Mouse (Mus musculus) kidney, adult 11 months (tissue): ENCODE data around the gene Cpa4.

Source experiments
- DNase-seq: peaks from one replicate; pipeline ENCODE4 v3.0.0; 2022

The Cpa4 gene

DNA sequence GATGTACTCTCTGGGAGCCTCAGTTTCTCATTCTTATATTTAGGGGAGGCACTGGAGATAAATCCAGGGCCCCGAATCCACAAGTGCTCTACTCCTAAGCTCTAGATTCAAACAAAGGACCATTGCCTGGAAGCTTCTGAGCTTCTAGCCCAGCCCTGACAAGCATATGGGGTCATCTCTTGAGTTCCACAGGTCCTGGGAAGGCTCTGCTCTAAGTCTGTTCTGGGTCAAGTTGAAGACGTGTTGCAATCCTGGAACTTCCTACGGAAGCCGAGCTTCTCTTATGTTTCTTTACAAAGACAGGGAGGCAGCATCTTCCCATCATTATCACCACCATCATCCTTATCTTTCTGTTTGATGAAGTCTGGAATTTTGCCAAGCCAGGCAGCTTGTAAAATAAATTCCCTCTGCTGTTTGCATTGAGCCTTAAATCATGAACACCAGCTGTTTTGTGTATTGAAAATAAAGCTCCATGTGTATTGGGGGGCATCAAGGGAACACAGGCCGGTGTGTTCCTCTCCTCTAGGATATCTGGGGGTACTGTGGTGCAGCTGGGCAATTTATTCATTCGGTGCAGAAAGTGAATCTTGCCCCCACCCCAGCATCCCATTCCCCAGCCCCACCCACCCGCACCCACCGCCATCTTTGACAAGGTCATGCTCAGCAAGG is 28.2 kb downstream of the Cpa4 start:
- DNase-seq: no peak

DNA sequence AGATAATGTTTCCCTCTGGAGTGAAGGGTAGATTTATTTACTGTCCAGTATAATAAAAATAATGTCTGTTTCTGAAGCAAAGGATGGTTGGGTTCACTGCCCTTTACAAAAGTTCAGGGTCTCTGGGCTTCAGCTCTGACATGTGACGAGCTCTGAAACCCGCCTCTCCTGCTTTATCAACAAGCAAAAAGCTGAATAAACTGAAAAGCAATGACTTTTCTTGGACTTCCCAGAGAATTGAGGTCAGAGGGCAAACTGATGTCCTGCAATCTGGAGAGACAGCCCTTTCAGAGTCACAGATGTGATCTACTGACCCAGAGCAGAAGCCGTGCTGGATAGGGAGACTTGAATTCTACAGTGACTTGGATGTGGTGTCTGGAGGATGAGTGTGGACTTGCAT is 31.9 kb downstream of the Cpa4 start:
- DNase-seq: peak; percentile 6

DNA sequence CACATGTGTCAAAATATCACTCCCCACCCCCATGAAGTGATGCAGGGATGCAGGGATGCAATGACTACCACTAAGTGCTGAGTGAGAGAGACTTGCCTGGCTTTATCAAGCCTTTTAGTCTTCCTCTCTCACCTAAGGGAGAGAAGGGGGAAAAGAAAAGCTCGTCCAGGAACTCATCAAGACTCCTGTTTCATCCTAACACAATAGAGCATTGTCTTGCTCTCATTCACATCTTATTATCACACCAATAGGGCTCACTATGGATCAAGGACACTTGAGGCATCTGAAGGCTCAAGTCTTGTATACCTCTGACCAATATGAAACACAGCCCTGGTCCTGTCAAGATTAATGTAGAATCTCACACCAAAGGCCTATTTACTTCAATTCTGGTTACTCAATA is 32.8 kb downstream of the Cpa4 start:
- no peak for DNase-seq

DNA sequence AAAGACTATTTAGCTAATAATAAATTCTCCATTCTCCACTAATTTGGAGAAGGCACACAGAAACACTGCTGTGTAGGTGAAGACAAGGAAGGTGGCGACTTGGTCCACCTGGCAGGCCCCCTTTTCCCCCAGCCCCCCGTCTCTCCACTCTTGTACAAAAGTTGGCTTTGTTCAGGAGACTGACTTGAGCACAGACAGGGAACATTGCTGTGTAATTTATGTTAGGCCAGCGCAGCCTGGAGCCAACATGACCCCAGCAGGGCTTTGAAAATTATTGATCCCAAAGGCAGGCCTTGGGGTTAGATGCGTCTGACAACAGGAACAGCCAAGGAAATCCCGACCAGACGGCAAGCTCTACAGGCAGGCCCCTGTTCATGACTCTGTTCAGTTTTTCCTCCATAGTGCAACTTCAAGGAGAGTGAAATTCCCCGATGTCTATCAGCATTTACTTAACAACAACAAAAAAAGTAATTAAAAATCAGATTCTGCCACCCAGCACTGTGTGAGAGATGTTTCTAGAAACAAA is 36.2 kb downstream of the Cpa4 start:
- DNase-seq: no peak

DNA sequence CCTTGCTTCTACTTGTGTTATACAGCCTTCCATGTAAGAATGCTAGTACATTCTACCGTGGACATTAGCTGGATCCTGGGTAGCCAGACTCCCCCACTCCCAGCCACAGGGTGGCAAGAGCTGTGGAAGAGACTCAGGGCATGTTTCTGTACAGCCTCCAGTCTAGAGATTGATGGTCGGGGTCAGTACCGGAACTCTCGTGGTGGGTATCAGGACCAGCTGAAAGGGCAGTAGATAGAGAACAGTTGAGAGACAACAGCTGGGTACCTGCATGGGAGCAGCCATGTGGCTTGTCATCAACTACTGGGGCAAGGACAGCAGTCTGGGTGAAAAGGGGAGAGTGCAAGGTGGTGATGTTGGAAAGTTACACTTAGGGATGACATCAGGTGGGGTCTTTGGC is 36.9 kb downstream of the Cpa4 start:
- DNase-seq: no peak

DNA sequence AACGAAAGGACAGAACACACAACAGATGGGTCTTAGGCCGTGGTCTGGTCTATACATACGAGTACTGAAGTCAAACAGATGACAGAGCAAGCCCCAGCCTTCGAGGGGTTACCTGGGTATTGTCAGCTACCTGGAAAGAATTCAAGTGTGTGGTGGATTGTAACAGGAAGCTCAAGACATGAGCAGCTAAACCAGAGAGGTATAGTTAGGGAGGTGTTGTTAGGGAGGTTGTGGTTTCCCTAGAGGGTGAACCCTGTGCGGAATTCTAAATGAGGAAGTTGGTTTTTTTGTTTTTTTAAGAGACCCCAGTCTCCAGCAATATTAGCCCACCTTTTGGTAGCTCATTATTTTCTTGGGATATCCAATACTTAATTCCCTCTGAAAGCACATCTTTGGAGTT is 37.5 kb downstream of the Cpa4 start:
- DNase-seq: no peak

DNA sequence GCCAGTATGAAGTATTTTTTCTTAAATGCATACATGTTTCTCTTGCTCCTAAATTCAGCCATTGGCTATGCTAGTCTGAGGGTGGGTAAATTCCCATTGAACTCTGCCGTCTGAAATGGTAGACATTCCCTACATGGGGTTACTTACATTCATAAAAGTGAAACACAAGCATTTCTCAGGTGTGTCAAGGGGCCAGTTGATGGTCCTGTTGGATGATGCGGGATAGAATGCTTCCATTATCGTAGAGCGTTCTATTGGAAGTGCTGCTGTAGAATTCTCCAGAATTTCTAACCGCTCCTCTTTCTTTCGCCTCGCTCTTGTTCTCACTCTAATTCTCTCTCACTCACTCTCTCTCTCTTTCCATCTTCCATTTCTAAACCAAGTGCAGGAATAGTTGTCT is 42.5 kb downstream of the Cpa4 start, which contains the start of gene Cpa5:
TSS of gene Cpa5 (plus strand) at position 301 of the 400 bp plus-strand sequence.
- DNase-seq: no peak

DNA sequence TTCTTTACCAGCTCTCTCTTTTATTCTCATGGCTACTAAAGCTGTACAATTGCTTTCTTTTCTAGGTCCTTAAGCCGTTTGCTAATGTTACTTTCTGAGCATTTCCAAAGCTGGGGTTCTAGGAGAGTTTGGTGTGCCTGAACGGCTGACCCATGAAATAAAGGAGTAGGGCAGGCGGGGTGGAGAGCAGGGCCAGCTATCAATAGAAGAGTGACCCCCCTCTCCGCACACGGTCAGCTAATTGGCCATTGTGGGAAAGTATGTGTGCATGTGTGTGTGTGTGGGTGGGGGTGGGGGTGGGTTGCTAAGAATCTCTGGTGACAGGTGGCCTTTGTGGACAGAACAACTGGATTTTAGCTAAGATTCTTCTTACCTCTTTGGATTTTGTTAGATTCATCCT is 43.0 kb downstream of the Cpa4 start:
- no peak for DNase-seq

DNA sequence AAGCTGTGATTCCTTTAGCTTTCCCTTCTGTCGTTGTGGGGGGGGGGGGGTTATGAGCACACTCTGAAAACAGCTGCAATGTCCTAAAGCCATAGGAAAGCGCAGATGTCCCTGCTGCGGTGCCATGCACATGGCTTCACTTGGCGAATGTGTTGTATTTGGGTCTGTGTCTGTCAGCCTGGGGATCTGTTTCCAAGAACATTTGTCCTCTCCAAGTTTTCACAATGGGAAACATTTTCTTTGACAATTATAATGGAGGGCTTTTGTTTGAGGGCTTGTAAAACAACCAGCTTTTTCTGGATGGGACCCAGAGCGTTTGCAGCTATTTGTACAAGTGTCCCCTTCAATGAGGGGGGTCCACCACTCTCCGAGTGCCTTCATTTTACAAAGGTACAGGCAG is 46.1 kb downstream of the Cpa4 start:
- DNase-seq: no peak

DNA sequence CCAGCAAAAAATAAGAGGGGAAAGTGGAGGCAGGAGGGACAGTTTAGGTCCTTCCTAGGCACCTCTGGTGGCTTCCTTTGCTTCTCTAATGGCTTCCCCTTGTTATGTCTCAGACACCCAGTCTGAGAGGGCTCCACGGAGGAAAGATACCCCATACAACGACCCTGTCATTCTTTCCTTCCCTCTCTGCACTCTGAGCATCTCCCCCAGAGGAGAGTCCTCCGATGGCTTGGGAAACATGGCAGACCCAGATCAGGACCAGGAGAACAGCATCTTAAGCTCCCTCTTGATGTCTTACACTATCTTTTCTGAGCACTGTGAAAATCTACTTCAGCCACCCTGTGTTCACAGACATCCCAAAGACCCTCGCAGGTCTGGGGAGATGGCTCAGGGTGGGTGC is 47.6 kb downstream of the Cpa4 start:
- DNase-seq: no peak

DNA sequence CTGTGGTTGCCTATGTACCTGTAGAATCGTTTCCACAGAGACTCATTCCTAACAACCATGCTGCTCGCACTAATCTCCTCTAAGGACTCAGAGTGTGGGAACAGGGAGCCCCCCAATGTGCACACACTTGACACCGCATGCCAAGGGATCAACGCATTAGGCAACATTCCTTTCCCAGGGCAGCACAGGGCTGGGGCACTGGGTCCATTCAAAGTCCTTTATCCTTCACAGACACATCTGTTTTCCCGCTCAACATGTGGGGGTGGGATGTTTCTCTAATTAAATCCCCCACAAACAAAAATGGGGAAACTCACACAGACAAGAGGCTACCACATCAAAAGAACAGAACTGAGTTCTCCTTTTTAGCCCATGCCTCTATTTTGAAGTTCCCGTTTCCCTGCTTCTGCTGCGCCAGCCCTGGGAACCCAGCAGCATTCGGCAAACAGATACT is 48.3 kb downstream of the Cpa4 start:
- no peak for DNase-seq

DNA sequence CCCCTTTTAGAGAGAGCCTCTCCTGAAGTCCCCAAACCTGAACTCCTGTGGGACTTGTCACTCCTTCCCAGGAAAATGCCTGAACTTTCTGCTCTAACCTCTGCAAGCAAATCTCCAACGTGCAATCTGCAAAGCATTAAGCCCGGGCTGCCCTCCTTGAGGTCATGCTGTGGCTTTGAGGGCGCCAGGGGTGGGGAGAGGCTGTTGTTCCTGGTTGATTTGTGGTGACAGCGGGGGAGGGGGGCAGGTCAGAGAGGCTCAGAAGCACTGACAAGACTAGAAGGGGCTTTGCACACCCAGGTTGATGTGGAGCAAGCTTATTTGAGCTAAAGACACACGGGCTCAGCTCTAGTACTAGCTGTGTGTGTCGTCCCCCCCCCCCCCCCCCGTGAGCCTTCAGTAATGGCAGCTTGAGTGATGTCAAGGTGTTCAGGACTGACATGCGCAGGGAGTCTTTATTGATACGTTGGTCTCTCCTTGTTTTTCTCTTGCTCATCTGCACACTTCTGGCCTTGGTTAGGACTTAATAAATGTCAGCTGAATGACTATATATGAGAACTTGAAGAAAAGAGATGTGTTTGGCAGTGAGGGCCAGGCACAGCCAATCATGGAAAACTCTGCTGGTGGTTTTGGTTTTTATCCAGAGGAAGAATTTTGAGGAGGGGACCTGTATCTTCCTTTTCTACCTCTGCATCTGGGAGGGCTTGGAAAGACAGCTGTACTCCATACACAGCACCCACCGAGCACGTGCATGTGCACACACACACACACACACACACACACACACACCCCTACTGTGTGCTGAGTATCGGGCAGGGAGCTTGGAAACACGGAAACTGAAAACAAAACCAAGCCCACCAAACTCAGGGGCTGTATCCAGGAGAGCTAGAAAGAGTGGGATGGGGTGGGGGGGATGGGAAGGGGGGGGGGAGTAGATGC is 49.1 kb downstream of the Cpa4 start:
- DNase-seq: no peak

DNA sequence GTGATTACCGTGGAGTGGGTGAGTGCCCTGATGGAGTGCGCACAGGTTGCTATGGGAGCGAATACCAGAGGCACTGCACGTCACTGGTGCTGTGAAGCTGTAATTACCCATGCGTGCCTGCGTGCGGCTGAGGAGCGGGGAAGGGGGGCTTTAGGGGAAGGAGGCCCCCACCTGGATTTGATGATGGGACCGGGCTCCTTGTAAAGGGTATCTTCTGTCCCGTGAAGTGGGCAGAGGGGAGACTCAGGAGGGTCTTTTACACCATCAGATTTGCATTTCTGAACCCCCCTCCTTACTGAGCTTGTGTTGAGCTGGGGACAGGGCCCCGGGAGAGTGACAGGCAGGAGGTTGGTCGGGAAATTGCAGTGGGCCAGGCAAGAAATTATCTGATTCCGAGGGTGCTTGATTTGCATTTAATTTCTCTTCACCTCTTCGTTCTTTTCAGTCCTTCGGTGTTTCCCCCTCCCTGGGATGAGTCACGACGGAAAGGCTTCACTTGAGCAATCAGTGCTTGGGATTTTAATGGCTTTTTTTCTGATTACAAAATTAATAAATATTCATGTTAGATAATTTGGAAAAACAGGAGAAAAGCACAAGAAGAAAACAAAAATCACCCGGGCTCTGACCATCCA is 49.9 kb downstream of the Cpa4 start:
- DNase-seq: no peak

DNA sequence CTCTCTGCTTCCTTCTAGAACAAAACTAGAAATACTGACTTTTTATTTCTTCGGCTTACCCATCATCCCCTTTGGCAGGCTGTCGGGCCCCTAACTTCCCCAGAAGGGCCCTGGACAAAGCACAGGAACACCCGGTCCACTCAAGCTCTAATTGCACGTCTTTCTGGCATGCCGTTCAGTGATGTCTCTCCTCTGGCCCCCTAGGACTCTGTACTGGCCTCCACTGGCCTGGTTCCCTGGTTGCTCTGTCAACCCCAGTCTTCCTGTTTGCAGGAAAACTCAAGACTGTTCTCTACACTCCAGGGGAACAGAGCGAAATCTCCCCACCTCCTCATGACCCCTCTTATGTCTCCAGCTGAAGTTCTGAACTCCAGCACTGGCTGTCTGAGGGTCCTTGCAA is 50.6 kb downstream of the Cpa4 start:
- no peak for DNase-seq

DNA sequence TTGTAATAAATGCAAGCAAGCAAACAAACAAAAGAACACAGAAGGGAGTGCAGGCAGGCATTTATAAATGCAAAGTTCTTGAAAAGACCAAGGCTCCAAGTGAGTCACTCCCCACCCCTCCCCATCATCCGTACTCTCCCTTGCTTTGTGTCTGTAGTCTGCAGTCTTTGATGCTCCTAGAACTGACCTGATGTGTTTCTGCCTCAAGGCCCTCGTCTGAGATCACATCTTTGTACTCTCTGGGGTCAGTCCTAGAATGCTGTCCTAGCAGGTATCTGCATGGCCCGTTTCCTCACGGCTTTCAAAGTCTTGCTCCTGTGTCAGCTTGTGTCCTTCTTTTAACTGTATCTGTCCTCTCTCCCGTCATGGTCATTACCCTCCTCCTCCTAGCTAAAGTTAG is 51.4 kb downstream of the Cpa4 start:
- DNase-seq: no peak

DNA sequence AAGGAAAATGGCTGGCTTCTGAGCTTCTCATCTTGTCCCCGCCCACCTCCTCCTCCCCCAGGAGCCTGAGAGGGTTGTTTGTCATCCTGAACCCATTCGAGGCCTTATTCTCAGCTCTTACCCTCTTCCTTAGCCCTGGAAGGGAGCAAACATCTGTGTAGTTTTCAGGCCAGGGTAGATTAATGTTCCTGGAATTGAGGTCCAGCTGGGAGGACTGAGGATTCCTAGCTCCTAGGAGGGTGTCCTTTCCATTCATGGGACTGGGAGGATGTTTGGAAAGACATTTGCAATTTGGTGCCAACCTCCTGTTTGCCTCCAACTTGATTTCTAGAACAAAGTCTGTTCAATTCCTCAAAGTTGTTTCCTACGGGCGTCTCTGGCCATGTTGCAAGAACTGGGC is 52.4 kb downstream of the Cpa4 start:
- DNase-seq: no peak

DNA sequence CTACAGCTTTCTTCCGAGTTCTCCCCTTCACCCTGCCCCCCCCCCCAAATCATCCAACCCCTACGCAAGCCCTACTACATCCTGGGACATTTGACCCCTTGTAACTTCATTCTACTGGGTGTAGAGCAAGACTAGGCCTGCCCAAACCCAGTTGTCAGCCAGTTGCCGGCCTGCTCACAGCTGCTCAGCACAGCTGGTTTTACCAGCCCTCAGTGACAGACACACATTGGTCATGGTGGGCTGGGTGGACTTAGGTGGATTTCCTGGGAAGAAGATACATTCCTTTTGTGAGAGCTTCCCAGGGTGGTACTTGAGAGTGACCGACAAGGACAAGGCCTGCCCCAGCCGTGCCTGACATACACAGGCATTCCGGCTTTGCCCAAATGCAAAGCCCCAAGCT is 52.8 kb downstream of the Cpa4 start:
- DNase-seq: no peak

DNA sequence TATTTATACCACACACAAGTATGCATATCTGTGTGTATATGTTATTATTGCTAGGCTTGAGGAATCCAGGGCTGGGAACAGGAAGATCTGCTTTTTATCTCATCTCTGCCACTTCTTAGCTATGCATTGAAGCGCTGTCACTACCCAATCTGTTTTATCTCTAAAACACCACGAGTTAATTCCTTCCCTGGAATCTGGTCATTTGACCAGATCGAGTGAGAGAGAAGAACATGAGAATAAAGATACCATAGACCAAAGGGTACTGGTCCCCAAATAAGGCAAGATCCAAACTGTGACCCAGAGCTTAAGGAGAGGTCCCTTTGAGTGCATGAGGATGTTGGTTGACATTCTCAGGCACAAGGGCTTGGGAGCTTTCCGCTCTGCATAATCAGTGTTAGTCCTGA is 53.8 kb downstream of the Cpa4 start:
- no peak for DNase-seq

DNA sequence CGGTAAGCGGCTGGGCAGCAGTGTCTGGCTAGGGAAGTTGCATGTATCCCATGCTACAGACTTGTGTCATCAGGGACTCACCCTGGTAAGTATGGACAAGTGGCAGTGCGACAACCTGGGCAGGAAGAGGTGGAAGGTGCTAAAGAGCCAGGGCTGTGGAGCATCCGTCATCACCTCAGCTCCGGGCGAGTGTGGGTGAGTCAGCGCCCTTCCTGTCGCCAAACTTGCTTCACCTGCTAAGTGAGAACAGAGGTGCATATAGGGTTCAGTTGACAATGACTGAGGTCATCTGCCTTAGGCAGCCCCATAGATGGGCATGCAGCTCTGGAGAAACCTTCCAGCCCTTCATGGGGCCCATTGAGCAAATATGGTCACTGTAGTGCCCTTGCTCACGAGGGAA is 56.6 kb downstream of the Cpa4 start:
- no peak for DNase-seq

DNA sequence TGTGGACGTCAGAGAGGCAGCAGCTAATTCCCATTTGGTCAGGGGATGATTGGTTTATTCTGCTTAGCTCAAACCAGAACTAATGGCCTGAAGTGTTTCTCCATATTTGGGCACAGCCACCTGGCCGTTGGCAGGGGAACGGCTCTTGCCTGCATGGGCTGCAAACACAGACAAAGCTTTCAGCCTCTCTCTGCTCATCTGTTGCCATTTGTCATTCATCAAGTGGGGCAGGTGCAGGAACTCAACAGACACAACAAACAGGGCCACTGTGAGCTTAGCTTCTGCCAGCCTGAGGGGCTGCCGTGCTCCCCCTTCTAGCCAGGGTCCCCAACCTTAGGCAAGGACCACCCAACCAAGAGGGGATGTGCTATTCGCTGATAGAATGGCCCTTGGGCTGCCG is 60.0 kb downstream of the Cpa4 start:
- no peak for DNase-seq

DNA sequence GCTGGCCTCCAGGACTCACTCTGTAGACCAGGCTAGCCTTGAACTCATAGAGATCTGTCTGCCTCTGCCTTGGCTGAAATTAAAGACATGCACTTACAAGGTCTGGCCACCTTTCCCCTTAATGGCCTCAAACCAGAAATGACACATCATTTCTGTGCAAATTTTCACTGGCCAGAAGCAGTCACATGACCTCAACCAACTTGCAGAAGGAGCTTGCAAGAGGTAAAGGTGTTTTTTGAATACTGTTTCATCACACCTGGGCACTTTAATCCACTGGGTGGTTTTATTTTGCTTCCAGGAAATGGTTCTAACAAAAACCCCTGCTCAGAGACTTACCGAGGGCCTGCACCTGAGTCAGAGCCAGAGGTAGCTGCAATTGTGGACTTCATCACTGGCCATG is 61.8 kb downstream of the Cpa4 start:
- DNase-seq: no peak

DNA sequence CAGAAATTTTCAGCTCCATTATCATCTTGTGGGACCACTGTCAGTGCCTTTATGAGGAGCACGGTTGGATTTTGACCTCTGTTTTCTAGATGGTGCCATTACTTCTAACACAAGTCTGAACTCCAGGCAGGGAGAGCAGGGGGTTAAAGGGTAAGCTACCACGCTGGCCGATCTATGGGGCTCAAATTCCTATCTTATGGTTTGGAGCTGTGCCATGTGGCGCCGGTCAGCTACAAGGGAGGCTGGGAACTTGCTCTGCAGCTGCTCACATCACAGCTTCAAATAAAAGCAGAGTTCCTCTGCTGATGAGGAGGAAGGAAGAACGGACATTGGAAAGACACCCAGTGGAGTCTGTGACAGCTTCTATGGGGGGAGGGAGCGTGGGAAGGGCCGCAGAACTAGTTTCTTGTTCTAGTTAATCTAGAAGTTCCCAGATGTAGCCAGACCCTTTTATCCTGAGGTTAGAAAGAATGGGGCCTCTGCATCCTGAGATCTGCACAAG is 67.2 kb downstream of the Cpa4 start:
- DNase-seq: no peak

DNA sequence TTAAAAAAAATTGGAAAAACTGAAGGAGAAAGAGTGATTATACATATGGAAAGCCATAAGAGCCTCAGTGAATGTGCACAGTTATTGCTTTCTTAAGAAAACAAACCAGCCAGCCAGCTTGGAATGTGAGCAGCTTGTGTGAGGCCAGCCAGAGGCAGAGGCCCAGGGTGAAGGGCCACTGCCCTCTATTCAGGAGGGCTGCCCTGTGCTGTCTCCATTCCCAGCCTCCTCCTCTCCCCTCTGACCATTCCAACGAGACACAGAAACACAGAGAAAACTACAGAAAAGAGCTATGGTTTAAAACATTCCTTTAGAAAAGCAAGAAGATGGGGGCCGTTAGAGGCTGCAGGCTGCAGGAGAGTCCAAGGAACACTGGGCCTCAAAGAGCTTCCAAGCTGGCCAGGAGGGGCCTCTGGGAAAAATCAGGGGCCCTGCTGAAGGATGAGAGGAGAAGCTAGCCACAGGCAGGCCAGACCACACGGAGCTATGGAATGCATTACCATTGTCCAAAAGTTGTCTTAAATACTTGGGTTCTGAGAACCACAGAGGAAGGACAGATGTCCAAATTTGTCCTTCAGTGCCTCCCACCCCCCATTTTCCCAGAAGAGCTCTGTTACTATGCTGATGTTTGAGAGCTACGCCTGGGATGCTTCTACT is 68.1 kb downstream of the Cpa4 start:
- no peak for DNase-seq
